Mouse (Mus musculus): Measurements from ENCODE around the gene Dock1. TPM values are rescaled to one million over a fixed set of nuclear protein-coding genes. Genes with fewer than 3 reads are reported as not detected.

The Dock1 gene
- total and polyA plus RNA-seq, 3 experiments, result not detected

GRCm38 (mm10) chr7:134730406-134731126 lies 60.1 kb downstream of the Dock1 start:
- no peak for TF ChIP-seq ETS1 (conservative IDR thresholded peaks at IDR 0.05; ENCODE audit: low read depth, low read length)
- no peak for TF ChIP-seq ELF1 (IDR thresholded peaks at IDR 0.05; ENCODE audit: low read depth, low read length)
- TF ChIP-seq GABPA (IDR thresholded peaks at IDR 0.05; ENCODE audit: insufficient replicate concordance, low read depth, low read length), result no peak
- TF ChIP-seq CTCF (conservative IDR thresholded peaks at IDR 0.05 in 1 of 2, IDR thresholded peaks at IDR 0.05 in 1 of 2; ENCODE audit: low read depth in 2 of 2, low read length in 2 of 2), result no peak
- TF ChIP-seq IRF4 (IDR thresholded peaks at IDR 0.05; ENCODE audit: low read depth, low read length), result no peak
- no peak for TF ChIP-seq E2F4 (IDR thresholded peaks at IDR 0.05; ENCODE audit: insufficient replicate concordance, low read depth, low read length)
- H3K4me2 ChIP-seq (ENCODE audit: insufficient read depth, low read depth, poor library complexity, severe bottlenecking), result no peak overlapping the region
- no peak overlapping the region for H3K4me3 ChIP-seq (replicated peaks in 1 of 3; ENCODE audit: low read depth in 2 of 3, low read length in 2 of 3, poor library complexity in 1 of 3)
- in situ Hi-C loops (cut with MboI; ENCODE audit: low pct_ligation_motif_present, low pct_unique_long_range_greater_than_20kb, low sequenced_read_pairs), result no loop called here
- no peaks in the 10 kb centered on the region for H3K79me2 ChIP-seq (replicated peaks; ENCODE audit: control insufficient read depth, extremely low read depth, insufficient read depth, poor library complexity, severe bottlenecking)
- peaks cover 79% of the 10 kb centered on the region for H3K9me3 ChIP-seq (replicated peaks; ENCODE audit: low read length)
- no peaks in the 10 kb centered on the region for H3K36me3 ChIP-seq (replicated peaks in 1 of 2; ENCODE audit: control insufficient read depth in 1 of 2, insufficient read depth in 1 of 2, low read length in 1 of 2)
- DNase-seq (ENCODE audit: extremely low read depth), result no peak
- no peaks in the 10 kb centered on the region for H3K4me1 ChIP-seq (ENCODE audit: control insufficient read depth in 1 of 2, insufficient read depth in 2 of 2)
- no peak overlapping the region for H3K27ac ChIP-seq (ENCODE audit: insufficient read depth, low read depth)
- dilution Hi-C loops (cut with MboI; ENCODE audit: extremely low pct_ligation_motif_present, extremely low pct_unique_long_range_greater_than_20kb, low sequenced_read_pairs), result no loop called here
- no peak overlapping the region for H3K9ac ChIP-seq (ENCODE audit: insufficient read depth, low read depth)
- H3K27me3 ChIP-seq (replicated peaks), result no peaks in the 10 kb centered on the region

DNA sequence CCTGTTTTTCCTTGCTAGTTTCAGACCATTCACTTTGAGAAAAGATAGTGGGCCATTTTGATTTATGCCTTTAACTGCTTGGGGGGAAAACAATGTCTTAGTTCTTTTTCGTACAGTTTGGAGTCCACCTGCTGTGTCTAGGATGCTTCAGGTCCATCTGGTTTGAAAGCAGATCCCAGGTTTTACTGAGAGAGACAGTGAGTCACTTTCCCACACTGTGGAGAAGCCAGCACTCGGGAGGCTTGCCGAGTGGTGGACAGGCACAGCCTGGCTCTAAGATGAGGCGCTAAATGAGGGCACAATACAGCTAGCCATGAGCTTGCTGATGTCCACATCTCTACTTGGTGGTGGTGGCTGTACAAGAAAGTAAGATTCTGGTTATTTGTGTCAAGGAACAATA lies 76.6 kb downstream of the Dock1 start:
- TF ChIP-seq ETS1 (conservative IDR thresholded peaks at IDR 0.05; ENCODE audit: low read depth, low read length) (no peak), SMC3 (IDR thresholded peaks at IDR 0.05; ENCODE audit: low read depth, low read length) (no peak), CHD1 (IDR thresholded peaks at IDR 0.05; ENCODE audit: low read depth, low read length) (no peak), ELF1 (IDR thresholded peaks at IDR 0.05; ENCODE audit: low read depth, low read length) (no peak), MEF2A (IDR thresholded peaks at IDR 0.05; ENCODE audit: borderline replicate concordance, low read depth, low read length) (no peak), CHD2 (IDR thresholded peaks at IDR 0.05; ENCODE audit: low read length) (no peak), KAT2A (IDR thresholded peaks at IDR 0.05; ENCODE audit: insufficient replicate concordance, low read length) (no peak), ZMIZ1 (IDR thresholded peaks at IDR 0.05; ENCODE audit: low read depth, low read length) (no peak), JUND (conservative IDR thresholded peaks at IDR 0.05; ENCODE audit: low read depth, low read length) (no peak), ZNF384 (IDR thresholded peaks at IDR 0.05; ENCODE audit: low read depth, low read length) (no peak), HCFC1 (IDR thresholded peaks at IDR 0.05; ENCODE audit: low read depth, low read length) (no peak), RAD21 (IDR thresholded peaks at IDR 0.05; ENCODE audit: low read depth, low read length) (no peak), EP300 (IDR thresholded peaks at IDR 0.05; ENCODE audit: low read length) (no peak), MAFK (IDR thresholded peaks at IDR 0.05; ENCODE audit: insufficient replicate concordance, low read length) (no peak), UBTF (IDR thresholded peaks at IDR 0.05; ENCODE audit: low read depth, low read length) (no peak), POLR2AphosphoS2 (IDR thresholded peaks at IDR 0.05; ENCODE audit: low read depth, low read length) (no peak), SIN3A (IDR thresholded peaks at IDR 0.05; ENCODE audit: low read length) (no peak), MAX (IDR thresholded peaks at IDR 0.05; ENCODE audit: low read length) (no peak)
- dilution Hi-C loops (cut with MboI; ENCODE audit: extremely low pct_ligation_motif_present, extremely low pct_unique_long_range_greater_than_20kb, low sequenced_read_pairs), result no loop called here
- in situ Hi-C loops (cut with MboI; ENCODE audit: low pct_ligation_motif_present, low pct_unique_long_range_greater_than_20kb, low sequenced_read_pairs), result no loop called here

More for the DNA sequence above, 76.6 kb downstream of the Dock1 start:
- H3K4me3 ChIP-seq (replicated peaks in 1 of 3; ENCODE audit: low read depth in 2 of 3, low read length in 2 of 3, poor library complexity in 1 of 3), result no peak overlapping the region
- no peak overlapping the region for H3K27ac ChIP-seq (ENCODE audit: insufficient read depth, low read depth)
- no peaks in the 10 kb centered on the region for H3K36me3 ChIP-seq (replicated peaks in 1 of 2; ENCODE audit: control insufficient read depth in 1 of 2, insufficient read depth in 1 of 2, low read length in 1 of 2)
- no peak for DNase-seq (ENCODE audit: extremely low read depth)
- H3K9ac ChIP-seq (ENCODE audit: insufficient read depth, low read depth), result no peak overlapping the region
- no peaks in the 10 kb centered on the region for H3K4me1 ChIP-seq (ENCODE audit: control insufficient read depth in 1 of 2, insufficient read depth in 2 of 2)
- peaks cover 86% of the 10 kb centered on the region for H3K9me3 ChIP-seq (replicated peaks; ENCODE audit: low read length)
- H3K27me3 ChIP-seq (replicated peaks), result no peaks in the 10 kb centered on the region
- no peaks in the 10 kb centered on the region for H3K79me2 ChIP-seq (replicated peaks; ENCODE audit: control insufficient read depth, extremely low read depth, insufficient read depth, poor library complexity, severe bottlenecking)
- H3K4me2 ChIP-seq (ENCODE audit: insufficient read depth, low read depth, poor library complexity, severe bottlenecking), result no peak overlapping the region

All from CH12.LX (cell line).